Mouse (Mus musculus): Measurements from ENCODE around the gene 1700001C02Rik.

DNA sequence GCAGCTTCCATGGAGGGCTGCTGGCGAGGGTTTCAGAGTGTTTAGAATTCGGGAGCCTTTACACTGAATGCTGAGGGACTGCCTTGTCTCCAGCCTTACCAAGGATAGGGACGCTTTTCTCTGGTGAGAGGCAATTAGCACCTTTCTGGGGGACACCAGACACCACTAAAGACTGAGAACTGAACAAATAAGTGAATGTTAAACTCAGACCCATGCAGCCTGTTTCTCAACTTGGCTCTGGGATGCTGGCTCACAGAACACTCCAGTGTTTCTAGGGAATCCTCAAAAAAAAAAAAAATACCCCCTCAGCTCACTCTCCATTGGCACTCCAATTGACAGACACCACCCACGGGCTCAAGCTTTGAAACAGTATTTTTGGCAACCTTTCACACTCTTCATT, 63.1 kb downstream of the 1700001C02Rik start:
- TF ChIP-seq CTCF (IDR thresholded peaks at IDR 0.05) (no peak), EP300 (IDR thresholded peaks at IDR 0.05) (no peak)
